Mouse (Mus musculus) hindbrain, embryonic 14.5 days (tissue): ENCODE data around the gene Ssh3. TPM values are rescaled to one million over a fixed set of nuclear protein-coding genes. Genes with fewer than 3 reads are reported as not detected.
A peak's percentile ranks its signal among the peaks of the same experiment; 100 is the strongest.

ENCODE experiments used
- ATAC-seq: fragments of 200-750 bp; cut with Nextera tagmentation; 2 replicates; pipeline ENCODE4 v1.8.0; 2017; ENCODE audit warnings: moderate number of reproducible peaks, mild to moderate bottlenecking, moderate TSS enrichment, moderate library complexity; ENCODE audit not compliant: low FRiP score
- DNase-seq: peaks from one replicate; pipeline ENCODE4 v3.0.0-alpha.2; 2015; ENCODE audit warnings: low spot score
- H3K27ac ChIP-seq: fragments of 300-500 bp; sonication (generic); 2 replicates; pipeline ENCODE4 v1.5.1; 2014; ENCODE audit warnings: mild to moderate bottlenecking, moderate library complexity
- H3K27me3 ChIP-seq: fragments of 300-500 bp; sonication (generic); 2 replicates; pipeline ENCODE4 v1.6.1; 2014; ENCODE audit warnings: mild to moderate bottlenecking, low read length, mixed read lengths; ENCODE audit not compliant: control insufficient read depth, insufficient read depth
- H3K36me3 ChIP-seq: fragments of 300-500 bp; sonication (generic); replicated peaks from 2 replicates; pipeline ENCODE4 v1.6.1; 2014; ENCODE audit not compliant: control insufficient read depth, insufficient read depth
- H3K4me1 ChIP-seq: fragments of 300-500 bp; sonication (generic); replicated peaks from 2 replicates; pipeline ENCODE4 v1.6.1; 2014; ENCODE audit warnings: antibody characterized with exemption, low read length, mixed read lengths; ENCODE audit not compliant: control insufficient read depth, insufficient read depth
- H3K4me2 ChIP-seq: fragments of 300-500 bp; sonication (generic); replicated peaks from 2 replicates; pipeline ENCODE4 v1.6.1; 2014; ENCODE audit warnings: mild to moderate bottlenecking, moderate library complexity
- H3K4me3 ChIP-seq: fragments of 300-500 bp; sonication (generic); replicated peaks from 2 replicates; pipeline ENCODE4 v1.5.1; 2014; ENCODE audit warnings: mild to moderate bottlenecking, low read length
- H3K9ac ChIP-seq: fragments of 300-500 bp; sonication (generic); 2 replicates; pipeline ENCODE4 v1.6.1; 2014
- H3K9me3 ChIP-seq: fragments of 300-500 bp; sonication (generic); 2 replicates; pipeline ENCODE4 v1.6.1; 2016; ENCODE audit warnings: low read length; ENCODE audit not compliant: control insufficient read depth
- WGBS: fragments of 180-500 bp; shearing (Covaris S2); extraction: QIAGEN DNeasy Blood & Tissue Kit; methylation state at CpG from one replicate; pipeline ENCODE4 v1.1.7; 2014; 5-methylcytosine and 5-hydroxymethylcytosine counted together
- polyA plus RNA-seq: library from polyadenylated mRNA; unstranded; fragments of >200 nt; fragmentation: Nextera tagmentation; extraction: Ambion mirVana; gene quantifications from 2 replicates; pipeline ENCODE4 v1.2.1, GENCODE M21; 2014

The Ssh3 gene
- polyA plus RNA-seq, 1 experiment from 2014 or later = 12.9 TPM

DNA sequence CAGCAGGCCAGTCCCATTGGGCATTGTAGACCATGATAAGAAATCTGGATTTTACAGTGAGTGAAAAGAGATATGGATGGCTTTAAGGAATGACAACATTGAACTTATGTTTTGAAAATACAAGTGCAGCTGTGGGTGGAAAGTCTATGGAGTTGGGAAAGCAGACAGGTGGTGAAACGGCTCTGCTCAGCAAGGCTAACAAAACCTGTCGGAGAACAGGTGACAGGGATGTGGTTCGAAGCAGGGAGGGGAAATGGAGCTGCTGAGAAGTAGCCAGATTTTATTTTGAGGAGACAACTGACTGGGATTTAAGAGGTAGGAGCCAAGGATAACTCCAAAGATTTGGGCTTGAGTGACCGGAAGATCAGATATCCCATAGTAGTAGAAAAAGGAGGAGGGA is 34.4 kb downstream of the Ssh3 start:
- WGBS = 82% methylated on average over 4 of the region's 4 CpGs
- peaks cover 10% of the 10 kb centered on the region for H3K4me1 ChIP-seq
- peaks cover 3% of the 10 kb centered on the region; the same call in 1 of the 2 replicates for H3K27me3 ChIP-seq
- H3K4me2 ChIP-seq = no peak overlapping the region
- ATAC-seq (no peak), DNase-seq (no peak)
- H3K36me3 ChIP-seq = no peaks in the 10 kb centered on the region
- no peak overlapping the region for H3K4me3 ChIP-seq
- no peak overlapping the region for H3K27ac ChIP-seq
- no peaks in the 10 kb centered on the region for H3K9me3 ChIP-seq
- no peak overlapping the region for H3K9ac ChIP-seq

DNA sequence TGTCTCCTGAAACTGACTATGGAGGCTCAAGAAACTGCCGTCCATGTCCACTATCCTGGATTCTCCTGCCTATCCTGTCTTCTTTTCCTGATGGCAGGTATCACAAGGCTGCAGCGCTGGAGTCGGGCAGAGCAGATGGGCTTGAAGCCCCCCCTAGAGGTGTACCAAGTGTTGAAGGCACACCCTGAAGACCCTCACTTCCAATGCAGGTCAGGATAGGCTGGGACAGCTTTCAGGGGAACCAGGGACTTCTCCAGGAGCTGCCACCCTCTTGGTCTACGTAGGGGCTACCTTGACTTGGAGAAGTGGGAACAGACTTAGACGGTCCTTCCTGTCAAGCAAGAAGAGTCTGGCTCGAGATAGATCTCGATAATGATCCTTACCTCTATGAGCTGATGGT is 36.3 kb downstream of the Ssh3 start:
- H3K4me1 ChIP-seq = peaks cover 10% of the 10 kb centered on the region
- H3K27ac ChIP-seq = no peak overlapping the region
- peak overlapping the region; percentile 74; the same call in 1 of the 2 replicates for H3K9ac ChIP-seq
- peak overlapping the region; percentile 79 for H3K4me2 ChIP-seq
- no peak for ATAC-seq
- DNase-seq = no peak
- H3K27me3 ChIP-seq = peaks cover 13% of the 10 kb centered on the region
- no peaks in the 10 kb centered on the region for H3K9me3 ChIP-seq
- H3K4me3 ChIP-seq = peak overlapping the region; percentile 48; the same call in 1 of the 2 replicates
- WGBS = 83% methylated on average over 7 of the region's 7 CpGs
- no peaks in the 10 kb centered on the region for H3K36me3 ChIP-seq

DNA sequence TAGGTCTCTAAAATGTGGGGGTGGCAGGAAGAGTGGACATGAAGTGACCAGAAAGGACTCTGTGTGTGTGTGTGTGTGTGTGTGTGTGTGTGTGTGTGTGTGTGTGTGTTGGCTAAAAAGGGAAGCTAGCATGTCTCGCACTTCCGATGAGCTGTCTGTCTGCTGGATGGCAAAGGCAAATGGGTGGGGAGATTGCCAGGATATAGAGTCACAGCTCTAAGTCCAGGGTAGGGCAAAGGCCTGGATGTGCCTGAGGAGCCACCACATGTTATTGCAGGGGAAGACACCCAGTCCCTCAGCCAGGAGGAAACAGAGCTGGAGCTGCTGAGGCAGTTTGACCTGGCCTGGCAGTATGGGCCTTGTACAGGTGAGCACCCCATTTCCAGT is 36.8 kb downstream of the Ssh3 start:
- Histone ChIP-seq H3K4me2 (peak overlapping the region; percentile 79), H3K4me1 (peaks cover 10% of the 10 kb centered on the region), H3K9ac (peak overlapping the region; percentile 74), H3K4me3 (peak overlapping the region; percentile 48), H3K9me3 (no peaks in the 10 kb centered on the region), H3K27me3 (peaks cover 13% of the 10 kb centered on the region), H3K36me3 (no peaks in the 10 kb centered on the region), H3K27ac (peak overlapping the region; percentile 85)
- WGBS = 39% methylated on average over 2 of the region's 2 CpGs
- ATAC-seq (no peak), DNase-seq (no peak)

GRCm38 (mm10) chr19:4231253-4232185 is 37.5 kb downstream of the Ssh3 start, which contains the start of gene Pold4:
TSS of gene Pold4 (plus strand) at chr19:4231899.
- Histone ChIP-seq H3K4me1 (peaks cover 10% of the 10 kb centered on the region), H3K4me2 (peak within 1 kb of the TSS; percentile 79), H3K36me3 (no peaks in the 10 kb centered on the region), H3K4me3 (peak within 1 kb of the TSS; percentile 48), H3K27me3 (peaks cover 13% of the 10 kb centered on the region), H3K9ac (peak within 1 kb of the TSS; percentile 74), H3K9me3 (no peaks in the 10 kb centered on the region), H3K27ac (peak within 1 kb of the TSS; percentile 85)
- DNase-seq = peak; percentile 89
- peak; percentile 91 for ATAC-seq
- WGBS = 11% methylated on average over 26 of the region's 26 CpGs

- Histone ChIP-seq H3K9ac (no peak overlapping the region), H3K4me1 (peaks cover 10% of the 10 kb centered on the region)
Observed at GRCm38 (mm10) chr19:4230415-4230814, 38.6 kb downstream of the Ssh3 start.

GRCm38 (mm10) chr19:4229451-4230076 is 39.4 kb downstream of the Ssh3 start:
- peaks cover 10% of the 10 kb centered on the region for H3K4me1 ChIP-seq
- peaks cover 13% of the 10 kb centered on the region for H3K27me3 ChIP-seq
- DNase-seq = no peak
- no peak overlapping the region for H3K9ac ChIP-seq
- no peak overlapping the region for H3K27ac ChIP-seq
- H3K4me3 ChIP-seq = no peak overlapping the region
- no peaks in the 10 kb centered on the region for H3K9me3 ChIP-seq
- H3K4me2 ChIP-seq = no peak overlapping the region
- 34% methylated on average over 9 of the region's 9 CpGs for WGBS
- no peak for ATAC-seq
- H3K36me3 ChIP-seq = no peaks in the 10 kb centered on the region

More at GRCm38 (mm10) chr19:4230415-4230814, 38.6 kb downstream of the Ssh3 start:
- no peaks in the 10 kb centered on the region for H3K36me3 ChIP-seq
- no peak overlapping the region for H3K4me2 ChIP-seq
- H3K27ac ChIP-seq = no peak overlapping the region
- H3K27me3 ChIP-seq = peaks cover 13% of the 10 kb centered on the region
- no peaks in the 10 kb centered on the region for H3K9me3 ChIP-seq
- DNase-seq (no peak), ATAC-seq (no peak)
- H3K4me3 ChIP-seq = no peak overlapping the region
- WGBS = 84% methylated on average over 8 of the region's 8 CpGs

DNA sequence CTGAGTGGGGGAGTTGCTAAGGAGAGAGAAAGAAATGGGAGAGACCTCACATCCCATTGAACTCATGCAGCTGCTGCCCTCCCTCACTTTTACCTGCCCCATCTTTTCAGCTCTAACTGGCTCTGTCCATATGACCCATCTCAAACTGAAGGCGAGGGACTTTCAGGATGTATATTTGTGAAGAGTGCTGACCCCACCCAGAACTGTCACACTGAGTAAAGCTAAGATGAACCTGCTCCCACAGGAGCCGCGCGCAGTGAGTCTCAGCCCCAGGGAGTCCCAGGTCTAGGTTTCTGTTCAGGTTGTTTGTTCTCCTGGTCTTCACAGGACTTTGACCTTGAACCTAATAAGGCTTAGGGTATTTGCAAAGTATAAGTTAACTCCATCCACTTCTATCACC is 40.1 kb downstream of the Ssh3 start:
- no peak for DNase-seq
- Histone ChIP-seq H3K27ac (no peak overlapping the region), H3K4me2 (no peak overlapping the region), H3K4me1 (peaks cover 10% of the 10 kb centered on the region), H3K4me3 (no peak overlapping the region), H3K27me3 (peaks cover 13% of the 10 kb centered on the region), H3K9ac (no peak overlapping the region), H3K36me3 (no peaks in the 10 kb centered on the region), H3K9me3 (no peaks in the 10 kb centered on the region)
- 71% methylated on average over 4 of the region's 4 CpGs for WGBS
- no peak for ATAC-seq

GRCm38 (mm10) chr19:4227894-4228678 is 40.9 kb downstream of the Ssh3 start:
- DNase-seq = peak; percentile 89
- Histone ChIP-seq H3K27ac (no peak overlapping the region), H3K9me3 (no peaks in the 10 kb centered on the region), H3K4me1 (peaks cover 10% of the 10 kb centered on the region), H3K27me3 (peaks cover 13% of the 10 kb centered on the region), H3K36me3 (no peaks in the 10 kb centered on the region), H3K4me3 (no peak overlapping the region), H3K4me2 (no peak overlapping the region), H3K9ac (no peak overlapping the region)
- 25% methylated on average over 8 of the region's 8 CpGs for WGBS
- no peak for ATAC-seq

GRCm38 (mm10) chr19:4227446-4227845 is 41.5 kb downstream of the Ssh3 start:
- Histone ChIP-seq H3K4me3 (no peak overlapping the region), H3K9me3 (no peaks in the 10 kb centered on the region), H3K4me2 (no peak overlapping the region), H3K9ac (no peak overlapping the region), H3K4me1 (peaks cover 8% of the 10 kb centered on the region), H3K36me3 (no peaks in the 10 kb centered on the region), H3K27me3 (peaks cover 13% of the 10 kb centered on the region), H3K27ac (no peak overlapping the region)
- DNase-seq (no peak), ATAC-seq (no peak)
- 74% methylated on average over 5 of the region's 5 CpGs for WGBS
